Mouse (Mus musculus): ENCODE measurements around the gene Commd4.
"Not testable (repeated sequence)": the region's sequence is repeated elsewhere in the genome, so short reads cannot be mapped to it uniquely, and the experiment has no call there.

Gene Commd4

DNA sequence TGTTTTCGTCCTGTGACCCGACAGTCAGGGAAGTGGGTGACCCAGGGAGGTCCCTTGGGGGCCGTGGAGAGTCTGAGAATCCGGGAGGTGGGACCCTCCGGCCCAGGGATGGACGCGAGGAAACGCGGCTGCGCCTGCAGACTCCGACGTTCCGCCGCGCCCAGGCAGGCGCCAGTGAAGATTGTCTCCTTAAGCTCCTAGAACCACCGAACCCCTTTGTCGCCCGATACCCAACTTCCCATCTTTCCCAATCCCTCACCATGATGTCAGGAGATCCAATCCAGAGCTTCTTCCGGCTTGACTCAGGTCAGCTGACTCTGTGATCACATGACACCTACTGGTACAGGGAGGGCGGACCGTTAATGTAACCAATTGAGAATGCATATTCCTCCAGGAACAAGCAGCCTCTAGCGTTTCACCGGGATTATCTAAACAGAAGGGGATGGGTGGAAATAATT is at the start of gene Commd4:
Gene Commd4 (minus strand): TSS at position 319 of the 458 bp plus-strand sequence.
- peak; percentile 93 to 96 for DNase-seq (ENCODE audit: low spot score in 2 of 2)

- no peak for DNase-seq (ENCODE audit: low spot score in 2 of 2)
Measured at GRCm38 (mm10) chr9:57206896-57207295, 48.8 kb upstream of the Commd4 start.

GRCm38 (mm10) chr9:57203571-57203970 is 45.4 kb upstream of the Commd4 start:
- DNase-seq (ENCODE audit: low spot score in 2 of 2) = not testable (repeated sequence)

DNA sequence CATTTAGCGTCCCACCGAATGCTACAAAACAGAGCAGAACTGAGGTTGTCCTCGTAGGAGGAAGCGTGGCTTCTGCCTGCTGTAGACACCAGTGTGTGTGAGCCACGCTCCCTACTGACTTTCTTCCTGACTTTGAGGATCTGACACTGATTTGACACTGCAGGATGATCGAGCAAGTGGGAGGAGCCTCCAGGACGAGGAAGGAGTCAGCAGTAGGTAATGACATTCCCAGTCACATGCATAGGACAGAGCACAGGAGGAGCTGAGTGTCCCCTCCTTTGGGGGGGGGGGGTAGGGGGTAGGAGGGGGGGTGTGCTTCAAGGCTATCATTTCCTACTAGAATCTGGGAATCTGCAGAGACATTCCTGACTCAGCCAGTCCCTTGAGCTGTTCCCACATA is 44.9 kb upstream of the Commd4 start:
- DNase-seq (ENCODE audit: low spot score in 2 of 2) = no peak

- DNase-seq (ENCODE audit: low spot score in 2 of 2) = no peak
Measured at GRCm38 (mm10) chr9:57197414-57197813, 39.3 kb upstream of the Commd4 start.

DNA sequence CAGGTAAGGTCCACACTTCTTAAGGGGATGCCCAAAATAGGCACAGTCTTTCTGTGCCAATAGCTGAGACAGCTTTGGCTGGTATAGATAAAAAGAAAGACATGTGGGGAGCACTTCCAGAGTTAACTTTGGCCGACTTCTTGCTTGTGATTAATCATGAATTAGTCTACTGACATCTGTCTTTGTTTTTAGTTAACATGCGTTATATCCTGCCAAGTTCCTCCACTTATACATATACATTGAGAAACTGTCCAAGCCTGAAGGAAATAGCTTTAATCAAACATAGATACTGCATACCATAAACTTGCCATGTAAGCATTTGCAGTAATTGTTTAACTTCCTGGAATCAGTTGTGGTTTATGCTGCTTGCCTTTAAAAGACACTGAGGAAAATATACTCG is 38.6 kb upstream of the Commd4 start:
- no peak for DNase-seq (ENCODE audit: low spot score in 2 of 2)

- DNase-seq (ENCODE audit: low spot score in 2 of 2) = no peak
Measured at GRCm38 (mm10) chr9:57168411-57168810, 10.3 kb upstream of the Commd4 start.

GRCm38 (mm10) chr9:57166173-57166572 is 8.0 kb upstream of the Commd4 start:
- DNase-seq (ENCODE audit: low spot score in 2 of 2) = no peak

DNA sequence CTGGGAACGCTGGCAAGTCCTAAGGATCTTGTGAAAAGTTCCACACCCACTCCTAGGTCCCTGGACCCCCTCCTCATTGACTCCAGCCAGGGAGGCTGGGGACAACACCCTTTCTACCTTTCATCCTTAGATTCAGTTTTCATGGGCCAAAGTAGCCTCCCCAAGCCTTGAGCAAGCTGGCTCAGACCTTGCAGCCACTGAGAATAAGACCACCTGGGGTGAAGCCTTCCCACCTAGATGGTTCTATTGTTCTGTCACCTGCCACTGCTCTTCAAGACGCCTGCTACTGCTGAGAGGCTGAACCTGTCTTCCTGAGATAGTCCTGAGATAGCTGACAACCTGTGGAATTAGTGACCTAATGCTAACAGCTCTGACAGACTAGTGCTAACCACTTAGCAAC is 5.0 kb upstream of the Commd4 start:
- DNase-seq (ENCODE audit: low spot score in 2 of 2) = no peak

- no peak for DNase-seq (ENCODE audit: low spot score in 2 of 2)
Measured at GRCm38 (mm10) chr9:57162496-57162895, 4.4 kb upstream of the Commd4 start.

DNA sequence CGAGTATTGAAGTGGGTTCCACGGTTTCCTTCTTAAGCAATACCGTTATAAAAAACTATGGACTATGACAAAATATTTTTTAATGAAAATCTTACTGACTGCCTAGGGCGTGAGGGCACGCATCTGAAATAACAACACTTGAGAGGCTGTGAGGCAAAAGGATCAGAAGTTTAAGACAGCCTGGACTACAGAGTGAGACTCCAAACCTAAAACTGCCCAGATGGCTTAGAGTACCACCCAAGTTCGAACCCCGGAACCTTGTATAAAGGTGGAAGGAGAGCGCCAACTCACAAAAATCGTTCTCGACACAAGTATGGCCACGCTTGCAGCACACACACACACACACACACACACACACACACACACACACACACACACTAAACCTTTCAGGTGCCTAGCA is 375 bp upstream of the Commd4 start:
- DNase-seq (ENCODE audit: low spot score in 2 of 2) = no peak

DNA sequence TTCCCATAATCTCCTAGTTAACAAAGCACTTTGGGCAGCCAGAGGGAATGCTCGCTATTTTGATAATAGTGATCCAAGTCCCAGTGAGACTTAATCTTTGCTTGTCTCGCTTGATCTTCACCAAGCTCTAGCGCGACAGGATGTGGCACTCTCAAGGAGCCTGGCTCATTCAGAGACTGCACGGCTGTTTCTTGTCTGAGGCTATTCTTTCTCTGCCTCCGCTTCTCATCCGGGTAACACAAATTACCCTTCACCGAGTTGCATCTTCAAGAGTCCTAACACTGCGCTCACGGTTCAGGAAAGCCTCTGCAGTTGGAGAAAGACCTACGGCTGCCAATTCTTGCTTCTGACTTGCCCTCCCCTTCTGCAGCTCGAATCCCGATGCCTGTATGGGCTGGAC is 632 bp downstream of the Commd4 start:
- DNase-seq (ENCODE audit: low spot score in 2 of 2) = no peak

- DNase-seq (ENCODE audit: low spot score in 2 of 2) = no peak
Measured at GRCm38 (mm10) chr9:57156823-57157222, 1.3 kb downstream of the Commd4 start.

DNA sequence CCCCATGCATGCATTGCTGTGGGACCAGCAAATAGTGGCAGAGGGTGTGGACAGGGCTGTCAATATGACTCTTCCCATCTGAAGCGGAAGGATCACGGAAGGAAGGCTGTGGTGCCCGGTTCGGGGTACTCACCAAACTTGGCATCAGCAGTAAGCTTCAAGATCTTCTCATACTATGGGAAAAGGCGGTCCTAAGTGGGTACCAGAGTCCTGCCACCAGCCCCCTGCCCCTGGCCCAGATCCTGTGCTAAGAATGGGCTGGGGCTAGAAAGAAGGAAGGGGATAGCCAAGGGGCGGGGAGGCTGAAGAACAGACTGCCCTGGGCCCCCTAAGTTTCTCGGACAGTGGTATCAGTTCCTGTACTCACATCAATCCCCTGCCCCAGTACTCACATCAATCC is 1.7 kb downstream of the Commd4 start:
- no peak for DNase-seq (ENCODE audit: low spot score in 2 of 2)

DNA sequence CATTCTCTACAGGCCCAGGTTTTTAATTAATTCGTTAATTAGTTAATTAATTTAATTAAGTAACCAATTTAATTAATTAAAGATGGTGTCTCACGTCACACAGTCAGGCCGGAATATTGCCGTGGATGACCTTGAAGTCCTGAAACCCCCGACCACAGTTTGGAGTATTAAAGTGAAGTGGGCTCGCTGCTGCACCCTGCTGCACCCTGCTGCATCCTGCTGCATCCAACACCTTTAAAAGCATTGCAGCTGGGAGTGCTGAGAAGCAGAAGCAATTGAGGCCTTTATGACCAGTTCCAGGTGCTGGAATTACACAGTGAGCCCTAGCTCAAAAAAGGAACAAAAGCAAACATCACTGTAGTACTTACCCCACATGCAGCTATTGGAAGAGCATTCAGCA is 5.8 kb downstream of the Commd4 start:
- DNase-seq (ENCODE audit: low spot score in 2 of 2) = no peak

- no peak for DNase-seq (ENCODE audit: low spot score in 2 of 2)
Measured at GRCm38 (mm10) chr9:57150192-57150591, 7.9 kb downstream of the Commd4 start.

GRCm38 (mm10) chr9:57149021-57149420 is 9.1 kb downstream of the Commd4 start:
- no peak for DNase-seq (ENCODE audit: low spot score in 2 of 2)

GRCm38 (mm10) chr9:57148144-57148878 is 9.8 kb downstream of the Commd4 start, which contains the start of gene Neil1:
TSS of gene Neil1 (minus strand) at chr9:57148305.
- peak; percentile 93 for DNase-seq (ENCODE audit: low spot score in 2 of 2)

GRCm38 (mm10) chr9:57147205-57148143 is 10.7 kb downstream of the Commd4 start:
- DNase-seq (ENCODE audit: low spot score in 2 of 2) = peak in 1 of 2 experiments; percentile 19

DNA sequence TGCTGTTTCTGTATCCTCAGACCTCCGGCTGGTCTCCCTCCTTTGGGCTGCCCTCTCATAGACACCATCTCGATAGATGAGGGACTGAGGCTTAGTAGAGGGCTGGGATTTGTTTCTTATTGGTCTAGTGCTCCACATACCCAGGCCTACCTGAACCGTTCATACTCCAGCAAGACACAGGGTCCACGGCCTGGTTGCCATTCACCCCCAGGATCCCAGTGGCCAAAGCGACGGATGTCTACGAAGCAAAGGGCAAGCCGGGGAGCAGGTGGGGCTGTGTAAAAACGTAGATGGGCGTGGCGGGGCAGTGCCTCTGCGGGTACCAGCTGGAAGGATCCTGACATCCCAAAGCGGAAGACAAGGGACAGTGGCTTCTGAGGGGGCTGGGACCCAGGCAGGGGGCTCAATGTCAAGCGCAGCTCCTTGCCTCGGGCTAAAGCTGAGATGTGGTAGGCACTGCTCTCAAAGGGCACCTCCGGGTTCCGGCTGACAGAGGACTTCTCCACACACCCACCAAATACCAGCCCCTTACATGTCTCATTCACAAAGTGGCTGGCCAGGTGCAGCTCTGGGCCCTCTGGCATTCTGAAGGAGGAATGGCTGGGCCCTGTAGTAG is 11.6 kb downstream of the Commd4 start:
- no peak for DNase-seq (ENCODE audit: low spot score in 2 of 2)

- DNase-seq (ENCODE audit: low spot score in 2 of 2) = no peak
Measured at GRCm38 (mm10) chr9:57144830-57145229, 13.3 kb downstream of the Commd4 start.

DNA sequence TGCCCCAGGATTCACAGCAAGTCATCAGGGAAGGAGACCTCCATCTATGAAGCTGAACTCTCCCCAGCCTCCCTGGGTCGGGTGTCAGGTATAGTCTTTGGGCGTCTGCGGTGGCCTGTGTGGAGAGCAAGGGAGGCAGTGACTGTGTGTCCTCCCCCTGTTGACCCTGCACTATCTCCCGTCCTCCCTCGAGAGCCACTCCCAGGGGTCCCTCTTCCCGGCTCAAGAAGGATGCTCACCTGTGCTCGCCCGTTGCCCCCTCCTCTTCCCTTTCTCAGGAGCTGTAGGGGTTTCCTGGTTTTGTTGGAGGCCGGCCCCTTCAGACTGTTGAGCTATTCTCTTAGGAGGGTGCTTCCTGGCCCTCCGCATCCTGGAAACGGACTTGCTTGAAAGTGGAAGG is 14.9 kb downstream of the Commd4 start:
- no peak for DNase-seq (ENCODE audit: low spot score in 2 of 2)

Measured in heart, adult 9 months (tissue).